Mouse (Mus musculus): ENCODE data around the gene Ccr4. TPM values are rescaled to one million over a fixed set of nuclear protein-coding genes. Genes with fewer than 3 reads are reported as not detected.
"Not testable (repeated sequence)": the region's sequence is repeated elsewhere in the genome, so short reads cannot be mapped to it uniquely, and the experiment has no call there.

Ccr4 gene
- polyA plus RNA-seq, 1 experiment from 2014 or later, result 0.08 TPM

DNA sequence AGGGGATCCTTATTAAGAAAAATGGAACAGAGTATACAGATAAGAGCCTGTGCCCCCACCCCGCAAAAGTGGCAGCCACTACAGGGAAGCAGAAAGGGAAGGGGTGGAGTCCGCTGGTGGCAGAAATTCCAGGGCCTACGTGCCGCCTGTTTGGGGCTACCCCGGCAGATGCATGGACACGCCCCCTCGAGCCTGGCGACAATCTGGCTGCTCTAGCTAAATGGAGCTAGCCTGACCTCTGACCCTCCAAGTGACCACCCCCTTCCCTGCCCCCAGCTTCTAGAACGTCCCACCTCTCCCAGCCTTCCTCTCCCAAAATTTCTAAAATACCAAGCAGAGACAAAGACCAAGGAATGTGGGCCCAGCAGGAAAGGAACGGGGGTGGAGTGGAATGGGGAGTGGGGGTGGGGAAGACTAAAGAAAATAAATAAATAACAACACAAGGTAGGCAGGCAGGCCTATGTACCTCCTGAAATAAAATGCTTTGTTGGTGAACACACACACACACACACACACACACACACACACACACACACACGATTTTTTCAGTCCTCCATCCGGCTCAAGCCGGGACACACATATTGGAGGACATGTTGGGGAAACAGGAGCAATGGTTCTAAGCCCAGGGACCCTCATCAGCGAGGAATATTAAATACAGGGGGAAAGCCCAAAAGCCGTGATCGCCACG, 23.4 kb upstream of the Ccr4 start:
- H3K27ac ChIP-seq (ENCODE audit: low read depth), result no peak overlapping the region
- H3K9ac ChIP-seq (ENCODE audit: low read length), result no peak overlapping the region
- no peaks in the 10 kb centered on the region for H3K9me3 ChIP-seq (ENCODE audit: control insufficient read depth, low read length)
- no peak overlapping the region for H3K4me3 ChIP-seq (ENCODE audit: low read depth, low read length)
- H3K4me2 ChIP-seq (ENCODE audit: low read length), result peak overlapping the region; percentile 7; the same call in 1 of the 2 replicates
- no peaks in the 10 kb centered on the region for H3K27me3 ChIP-seq (replicated peaks; ENCODE audit: control insufficient read depth, insufficient read depth, low read length)
- ATAC-seq (replicated peaks; ENCODE audit: low FRiP score, low TSS enrichment, low read depth) (peak; percentile 13; the same call in 1 of the 2 replicates), DNase-seq (ENCODE audit: low spot score) (no peak)
- 29% methylated on average over 17 of the region's 17 CpGs for WGBS
- peaks cover 20% of the 10 kb centered on the region for H3K4me1 ChIP-seq (replicated peaks; ENCODE audit: control insufficient read depth, insufficient read depth, low read length)
- H3K36me3 ChIP-seq (ENCODE audit: control insufficient read depth, insufficient read depth, low read length), result no peaks in the 10 kb centered on the region

DNA sequence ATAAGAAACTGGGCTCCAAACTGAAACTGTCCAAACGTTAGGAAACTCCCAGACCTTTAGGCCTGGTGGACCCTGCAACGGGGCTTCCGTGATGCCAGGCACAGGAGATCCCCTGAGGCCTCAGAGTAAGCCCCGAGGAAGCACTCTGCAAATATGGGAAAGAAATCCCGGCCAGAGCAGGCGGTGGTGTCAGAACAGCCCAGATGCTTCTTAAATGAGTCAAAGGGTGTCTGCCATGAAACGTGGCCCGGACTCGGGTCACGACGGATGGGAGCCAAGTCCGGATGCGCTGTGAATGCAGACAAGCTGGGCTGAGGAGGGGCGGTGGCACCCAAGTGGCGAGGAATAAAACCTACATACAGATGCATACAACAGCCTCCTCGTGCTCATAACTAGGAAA, 22.4 kb upstream of the Ccr4 start:
- DNase-seq (ENCODE audit: low spot score) (peak; percentile 74), ATAC-seq (replicated peaks; ENCODE audit: low FRiP score, low TSS enrichment, low read depth) (peak; percentile 48; the same call in 1 of the 2 replicates)
- WGBS, result 5% methylated on average over 16 of the region's 16 CpGs
- Histone ChIP-seq H3K4me3 (ENCODE audit: low read depth, low read length) (peak overlapping the region; percentile 8), H3K4me2 (ENCODE audit: low read length) (peak overlapping the region; percentile 41), H3K27me3 (replicated peaks; ENCODE audit: control insufficient read depth, insufficient read depth, low read length) (no peaks in the 10 kb centered on the region), H3K4me1 (replicated peaks; ENCODE audit: control insufficient read depth, insufficient read depth, low read length) (peaks cover 20% of the 10 kb centered on the region), H3K27ac (ENCODE audit: low read depth) (peak overlapping the region; percentile 64; the same call in 1 of the 2 replicates), H3K9ac (ENCODE audit: low read length) (peak overlapping the region; percentile 0; the same call in 1 of the 2 replicates), H3K9me3 (ENCODE audit: control insufficient read depth, low read length) (no peaks in the 10 kb centered on the region), H3K36me3 (ENCODE audit: control insufficient read depth, insufficient read depth, low read length) (no peaks in the 10 kb centered on the region)

DNA sequence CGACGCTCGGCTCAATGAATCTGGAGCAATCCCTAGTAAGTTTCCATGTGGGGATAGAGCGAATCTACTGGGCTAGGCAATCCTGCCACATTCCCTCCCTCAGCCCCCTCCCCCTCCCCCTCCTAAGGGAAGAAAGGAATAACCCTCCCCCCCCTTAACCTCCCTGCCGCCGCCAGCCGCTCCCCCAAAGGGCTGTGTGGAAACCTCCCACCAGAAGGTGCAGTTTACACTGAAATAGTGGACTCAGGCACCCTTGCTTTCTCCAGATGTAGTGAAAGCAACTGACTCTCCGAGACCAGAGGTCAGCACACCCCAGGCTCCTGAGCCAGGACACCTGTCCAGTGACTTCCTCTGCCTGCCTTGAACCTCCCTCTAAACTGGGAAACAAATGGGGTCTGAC, 21.9 kb upstream of the Ccr4 start:
- Histone ChIP-seq H3K27ac (ENCODE audit: low read depth) (peak overlapping the region; percentile 64; the same call in 1 of the 2 replicates), H3K4me1 (replicated peaks; ENCODE audit: control insufficient read depth, insufficient read depth, low read length) (peaks cover 20% of the 10 kb centered on the region), H3K9me3 (ENCODE audit: control insufficient read depth, low read length) (no peaks in the 10 kb centered on the region), H3K4me3 (ENCODE audit: low read depth, low read length) (peak overlapping the region; percentile 8; the same call in 1 of the 2 replicates), H3K9ac (ENCODE audit: low read length) (0 out of 2 replicates have a peak overlapping the region, but pooled peaks have one; percentile 0), H3K4me2 (ENCODE audit: low read length) (peak overlapping the region; percentile 41), H3K27me3 (replicated peaks; ENCODE audit: control insufficient read depth, insufficient read depth, low read length) (no peaks in the 10 kb centered on the region), H3K36me3 (ENCODE audit: control insufficient read depth, insufficient read depth, low read length) (no peaks in the 10 kb centered on the region)
- 16% methylated on average over 7 of the region's 8 CpGs for WGBS
- DNase-seq (ENCODE audit: low spot score), result no peak
- no peak; the same call in 1 of the 2 replicates for ATAC-seq (replicated peaks; ENCODE audit: low FRiP score, low TSS enrichment, low read depth)

DNA sequence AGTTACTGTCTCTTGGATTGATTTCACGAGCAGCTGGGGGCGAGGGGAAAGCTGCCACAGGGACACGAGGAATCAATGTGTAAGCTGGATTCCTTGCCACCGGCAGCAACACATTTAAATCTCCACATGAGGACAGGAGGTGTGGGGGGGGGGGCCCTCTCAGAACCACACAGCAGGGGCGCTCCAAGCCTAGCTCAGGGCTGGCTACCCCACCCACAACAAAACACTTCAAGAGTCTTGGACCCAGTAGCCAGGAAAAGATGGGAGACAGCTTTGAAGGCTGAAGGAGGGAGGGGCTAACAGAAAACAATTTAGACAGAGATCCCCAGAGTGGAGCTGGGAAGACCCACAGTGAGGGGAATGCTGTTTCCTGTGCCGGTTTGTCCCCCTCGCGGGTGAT, 21.2 kb upstream of the Ccr4 start:
- ATAC-seq (replicated peaks; ENCODE audit: low FRiP score, low TSS enrichment, low read depth) (no peak), DNase-seq (ENCODE audit: low spot score) (no peak)
- Histone ChIP-seq H3K27me3 (replicated peaks; ENCODE audit: control insufficient read depth, insufficient read depth, low read length) (no peaks in the 10 kb centered on the region), H3K9me3 (ENCODE audit: control insufficient read depth, low read length) (no peaks in the 10 kb centered on the region), H3K9ac (ENCODE audit: low read length) (no peak overlapping the region), H3K4me2 (ENCODE audit: low read length) (no peak overlapping the region), H3K36me3 (ENCODE audit: control insufficient read depth, insufficient read depth, low read length) (no peaks in the 10 kb centered on the region), H3K27ac (ENCODE audit: low read depth) (no peak overlapping the region), H3K4me3 (ENCODE audit: low read depth, low read length) (no peak overlapping the region), H3K4me1 (replicated peaks; ENCODE audit: control insufficient read depth, insufficient read depth, low read length) (peaks cover 20% of the 10 kb centered on the region)
- 14% methylated on average over 8 of the region's 8 CpGs for WGBS

DNA sequence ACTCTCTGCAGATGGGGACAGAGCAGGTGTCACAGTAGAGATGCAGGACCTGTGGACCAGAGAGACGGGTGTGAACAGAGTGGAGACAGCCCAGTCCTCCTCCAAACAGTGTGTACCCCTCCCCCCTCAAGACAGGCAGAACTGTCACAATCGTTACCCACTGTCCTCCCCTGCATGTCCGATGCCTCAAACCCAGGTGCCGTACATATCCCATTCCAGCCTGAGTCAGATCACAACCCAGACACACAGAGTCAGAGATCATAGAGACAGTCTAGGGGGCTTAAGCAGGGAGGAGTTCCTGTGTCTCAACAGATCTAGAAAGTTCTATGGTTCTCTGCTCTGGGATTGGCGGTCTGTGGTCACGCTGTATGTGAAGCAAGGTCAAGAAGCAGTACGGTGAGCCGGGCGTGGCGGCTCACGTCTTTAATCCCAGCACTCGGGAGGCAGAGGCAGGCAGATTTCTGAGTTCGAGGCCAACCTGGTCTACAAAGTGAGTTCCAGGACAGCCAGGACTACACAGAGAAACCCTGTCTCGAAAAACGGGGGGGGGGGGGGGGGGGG, 20.4 kb upstream of the Ccr4 start:
- ATAC-seq (replicated peaks; ENCODE audit: low FRiP score, low TSS enrichment, low read depth) (no peak), DNase-seq (ENCODE audit: low spot score) (no peak)
- H3K36me3 ChIP-seq (ENCODE audit: control insufficient read depth, insufficient read depth, low read length), result no peaks in the 10 kb centered on the region
- H3K4me3 ChIP-seq (ENCODE audit: low read depth, low read length), result no peak overlapping the region
- no peak overlapping the region for H3K4me2 ChIP-seq (ENCODE audit: low read length)
- peaks cover 20% of the 10 kb centered on the region for H3K4me1 ChIP-seq (replicated peaks; ENCODE audit: control insufficient read depth, insufficient read depth, low read length)
- WGBS, result 93% methylated on average over 11 of the region's 15 CpGs
- no peaks in the 10 kb centered on the region for H3K9me3 ChIP-seq (ENCODE audit: control insufficient read depth, low read length)
- no peak overlapping the region for H3K9ac ChIP-seq (ENCODE audit: low read length)
- H3K27me3 ChIP-seq (replicated peaks; ENCODE audit: control insufficient read depth, insufficient read depth, low read length), result no peaks in the 10 kb centered on the region
- H3K27ac ChIP-seq (ENCODE audit: low read depth), result no peak overlapping the region

DNA sequence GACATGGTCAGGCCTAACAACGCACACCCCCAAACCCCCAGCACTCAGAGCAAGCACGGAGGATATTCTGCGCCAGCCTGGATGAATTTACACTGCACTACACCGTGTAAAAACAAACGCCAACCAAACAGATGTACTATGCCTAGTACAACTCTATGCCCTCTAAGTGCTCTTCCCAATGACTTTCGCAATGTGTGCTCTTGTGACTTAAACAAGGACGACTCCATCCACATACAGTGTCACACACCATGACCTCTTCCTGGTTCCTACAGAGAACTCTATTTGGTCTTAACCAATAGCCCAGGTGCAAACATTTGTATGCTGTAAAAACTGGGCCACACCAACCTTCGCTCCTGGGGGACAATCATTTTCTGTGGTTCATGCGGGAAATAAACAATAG, 17.8 kb upstream of the Ccr4 start:
- ATAC-seq (replicated peaks; ENCODE audit: low FRiP score, low TSS enrichment, low read depth) (no peak), DNase-seq (ENCODE audit: low spot score) (no peak)
- no peak overlapping the region for H3K27ac ChIP-seq (ENCODE audit: low read depth)
- no peaks in the 10 kb centered on the region for H3K27me3 ChIP-seq (replicated peaks; ENCODE audit: control insufficient read depth, insufficient read depth, low read length)
- no peak overlapping the region for H3K4me3 ChIP-seq (ENCODE audit: low read depth, low read length)
- no peaks in the 10 kb centered on the region for H3K9me3 ChIP-seq (ENCODE audit: control insufficient read depth, low read length)
- 85% methylated on average over 9 of the region's 9 CpGs for WGBS
- H3K36me3 ChIP-seq (ENCODE audit: control insufficient read depth, insufficient read depth, low read length), result no peaks in the 10 kb centered on the region
- H3K4me2 ChIP-seq (ENCODE audit: low read length), result no peak overlapping the region
- no peak overlapping the region for H3K9ac ChIP-seq (ENCODE audit: low read length)
- H3K4me1 ChIP-seq (replicated peaks; ENCODE audit: control insufficient read depth, insufficient read depth, low read length), result peaks cover 19% of the 10 kb centered on the region

DNA sequence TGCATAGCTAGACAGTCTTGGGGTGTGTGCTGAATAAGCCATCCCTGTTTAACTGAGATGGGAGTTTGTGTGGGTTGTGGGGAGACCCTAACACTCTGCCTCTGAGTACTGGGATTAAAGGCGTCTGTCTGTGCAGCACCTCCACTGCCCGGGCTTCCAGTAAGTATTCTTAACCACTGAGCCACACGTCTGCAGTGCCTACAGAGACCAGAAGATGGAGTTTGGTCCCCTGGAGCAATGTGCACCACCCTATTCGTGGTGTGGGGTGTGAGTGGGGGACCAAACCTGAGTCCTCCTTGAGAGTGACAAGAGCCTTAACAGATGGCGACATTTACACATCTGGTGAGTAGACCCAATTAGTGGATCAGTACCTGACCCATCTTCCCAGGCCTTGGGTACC, 17.3 kb upstream of the Ccr4 start:
- ATAC-seq (replicated peaks; ENCODE audit: low FRiP score, low TSS enrichment, low read depth) (no peak), DNase-seq (ENCODE audit: low spot score) (no peak)
- WGBS, result 57% methylated on average over 5 of the region's 5 CpGs
- Histone ChIP-seq H3K4me2 (ENCODE audit: low read length) (no peak overlapping the region), H3K27me3 (replicated peaks; ENCODE audit: control insufficient read depth, insufficient read depth, low read length) (no peaks in the 10 kb centered on the region), H3K36me3 (ENCODE audit: control insufficient read depth, insufficient read depth, low read length) (no peaks in the 10 kb centered on the region), H3K9ac (ENCODE audit: low read length) (no peak overlapping the region), H3K27ac (ENCODE audit: low read depth) (no peak overlapping the region), H3K4me3 (ENCODE audit: low read depth, low read length) (no peak overlapping the region), H3K4me1 (replicated peaks; ENCODE audit: control insufficient read depth, insufficient read depth, low read length) (peaks cover 17% of the 10 kb centered on the region), H3K9me3 (ENCODE audit: control insufficient read depth, low read length) (no peaks in the 10 kb centered on the region)

DNA sequence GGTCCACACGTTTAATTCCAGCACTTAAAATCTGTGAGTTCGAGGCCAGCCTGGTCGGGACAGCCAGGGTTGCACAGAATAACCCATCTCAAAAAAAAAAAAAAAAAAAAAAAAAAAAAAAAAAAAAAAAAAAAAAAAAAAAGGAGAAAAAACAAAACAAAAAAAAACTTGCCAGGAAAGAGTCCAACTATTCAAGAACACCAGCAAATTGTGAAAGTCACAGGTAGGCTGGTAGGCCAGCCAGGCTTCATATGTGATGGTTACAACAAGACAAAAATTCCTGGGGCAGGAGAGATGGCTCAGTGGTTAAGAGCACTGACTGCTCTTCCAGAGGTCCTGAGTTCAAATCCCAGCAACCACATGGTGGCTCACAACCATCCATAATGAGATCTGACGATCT, 15.8 kb upstream of the Ccr4 start:
- not testable (repeated sequence) for H3K27me3 ChIP-seq (replicated peaks; ENCODE audit: control insufficient read depth, insufficient read depth, low read length); H3K9ac ChIP-seq (ENCODE audit: low read length); H3K27ac ChIP-seq (ENCODE audit: low read depth); H3K4me3 ChIP-seq (ENCODE audit: low read depth, low read length); H3K4me1 ChIP-seq (replicated peaks; ENCODE audit: control insufficient read depth, insufficient read depth, low read length); H3K9me3 ChIP-seq (ENCODE audit: control insufficient read depth, low read length); ATAC-seq (replicated peaks; ENCODE audit: low FRiP score, low TSS enrichment, low read depth); H3K4me2 ChIP-seq (ENCODE audit: low read length); DNase-seq (ENCODE audit: low spot score); H3K36me3 ChIP-seq (ENCODE audit: control insufficient read depth, insufficient read depth, low read length)
- WGBS, result 72% methylated on average over 4 of the region's 4 CpGs
